Mouse (Mus musculus) heart, adult 2 months (tissue): ENCODE results near the gene Schip1.

Source experiments
- CTCF ChIP-seq: fragments of 200-600 bp; IDR thresholded peaks from 2 replicates; pipeline ENCODE4 v1.8.1; 2022; ENCODE audit warnings: antibody characterized with exemption, mild to moderate bottlenecking, moderate library complexity
- POLR2A ChIP-seq: fragments of 200-500 bp; IDR thresholded peaks from 2 replicates; pipeline ENCODE4 v1.6.1; 2011; ENCODE audit warnings: mild to moderate bottlenecking, low read depth, low read length, control low read depth; ENCODE audit not compliant: insufficient read depth

GRCm38 (mm10) chr3:68508629-68509028 is 444.0 kb downstream of the Schip1 start:
- TF ChIP-seq POLR2A: no peak
- no peak for TF ChIP-seq CTCF
